Mouse (Mus musculus): ENCODE data around the gene Prkar1a. TPM values are rescaled to one million over a fixed set of nuclear protein-coding genes. Genes with fewer than 3 reads are reported as not detected.

Gene Prkar1a
- polyA plus RNA-seq, 1 experiment: 145 TPM

- Histone ChIP-seq H3K27me3 (ENCODE audit: control insufficient read depth, insufficient read depth, low read length) (no peaks in the 10 kb centered on the region), H3K4me1 (replicated peaks; ENCODE audit: control insufficient read depth, insufficient read depth, low read length) (0 out of 2 replicates have a peak, but pooled peaks cover under 1% of the 10 kb centered on the region), H3K27ac (ENCODE audit: control insufficient read depth, insufficient read depth, low read length) (no peak overlapping the region), H3K36me3 (ENCODE audit: control insufficient read depth, insufficient read depth, low read length) (peaks cover 87% of the 10 kb centered on the region), H3K4me3 (ENCODE audit: control insufficient read depth, insufficient read depth, low read length) (no peak overlapping the region)
- TF ChIP-seq CTCF (IDR thresholded peaks at IDR 0.05; ENCODE audit: borderline replicate concordance, control insufficient read depth, extremely low read depth, insufficient read depth, low read length, poor library complexity) (no peak), POLR2A (IDR thresholded peaks at IDR 0.05; ENCODE audit: control insufficient read depth, extremely low read depth, insufficient read depth, low read length, poor library complexity) (no peak)
- WGBS: 96% methylated on average over 6 of the region's 6 CpGs
- DNase-seq: no peak
These were observed 16.2 kb downstream of the Prkar1a start for GRCm38 (mm10) chr11:109665424-109665823.

- 97% methylated on average over 13 of the region's 13 CpGs for WGBS
- Histone ChIP-seq H3K36me3 (ENCODE audit: control insufficient read depth, insufficient read depth, low read length) (peaks cover 81% of the 10 kb centered on the region), H3K4me3 (ENCODE audit: control insufficient read depth, insufficient read depth, low read length) (no peak overlapping the region), H3K27ac (ENCODE audit: control insufficient read depth, insufficient read depth, low read length) (no peak overlapping the region), H3K4me1 (replicated peaks; ENCODE audit: control insufficient read depth, insufficient read depth, low read length) (peaks cover 5% of the 10 kb centered on the region), H3K27me3 (ENCODE audit: control insufficient read depth, insufficient read depth, low read length) (no peaks in the 10 kb centered on the region)
- DNase-seq: no peak
- no peak for TF ChIP-seq CTCF (IDR thresholded peaks at IDR 0.05; ENCODE audit: borderline replicate concordance, control insufficient read depth, extremely low read depth, insufficient read depth, low read length, poor library complexity)
- no peak for TF ChIP-seq POLR2A (IDR thresholded peaks at IDR 0.05; ENCODE audit: control insufficient read depth, extremely low read depth, insufficient read depth, low read length, poor library complexity)
These were observed 17.2 kb downstream of the Prkar1a start for GRCm38 (mm10) chr11:109666411-109666810.

GRCm38 (mm10) chr11:109667371-109667770 lies 18.2 kb downstream of the Prkar1a start:
- H3K4me1 ChIP-seq (replicated peaks; ENCODE audit: control insufficient read depth, insufficient read depth, low read length): peaks cover 6% of the 10 kb centered on the region
- no peak overlapping the region for H3K27ac ChIP-seq (ENCODE audit: control insufficient read depth, insufficient read depth, low read length)
- WGBS: 95% methylated on average over 19 of the region's 19 CpGs
- TF ChIP-seq CTCF (IDR thresholded peaks at IDR 0.05; ENCODE audit: borderline replicate concordance, control insufficient read depth, extremely low read depth, insufficient read depth, low read length, poor library complexity) (no peak), POLR2A (IDR thresholded peaks at IDR 0.05; ENCODE audit: control insufficient read depth, extremely low read depth, insufficient read depth, low read length, poor library complexity) (no peak)
- peaks cover 71% of the 10 kb centered on the region for H3K36me3 ChIP-seq (ENCODE audit: control insufficient read depth, insufficient read depth, low read length)
- DNase-seq: no peak
- no peaks in the 10 kb centered on the region for H3K27me3 ChIP-seq (ENCODE audit: control insufficient read depth, insufficient read depth, low read length)
- no peak overlapping the region for H3K4me3 ChIP-seq (ENCODE audit: control insufficient read depth, insufficient read depth, low read length)

DNA sequence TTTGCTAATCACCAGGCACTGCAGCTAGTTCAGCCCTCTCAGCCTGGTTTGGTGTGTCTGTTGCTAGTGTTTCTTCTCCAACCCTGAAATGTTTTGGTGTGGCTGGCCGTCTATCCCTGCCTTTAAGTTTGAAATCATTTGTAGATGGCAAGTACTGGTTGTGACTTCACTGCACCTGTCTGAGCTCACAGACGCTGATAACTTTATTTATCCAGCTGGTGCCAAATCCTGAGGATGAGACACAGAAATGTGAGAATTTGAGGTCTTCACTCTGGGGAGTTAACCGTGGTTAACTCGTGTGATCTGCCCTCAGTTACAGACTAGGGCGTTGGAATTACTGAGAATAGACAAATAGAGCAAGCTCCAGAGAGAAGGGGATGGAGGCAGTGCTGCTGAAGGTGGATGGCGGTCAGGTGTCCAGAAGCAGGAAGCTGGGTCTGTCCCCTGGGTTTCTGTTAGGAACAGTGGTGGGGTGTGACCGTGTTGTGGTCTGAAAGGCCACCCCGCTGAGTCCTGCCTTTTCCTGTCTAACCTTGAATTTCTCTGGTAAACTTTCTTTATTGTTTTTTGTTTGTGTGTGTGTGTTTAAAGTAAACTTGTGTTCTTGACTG lies 19.0 kb downstream of the Prkar1a start:
- no peak overlapping the region for H3K27ac ChIP-seq (ENCODE audit: control insufficient read depth, insufficient read depth, low read length)
- H3K36me3 ChIP-seq (ENCODE audit: control insufficient read depth, insufficient read depth, low read length): peaks cover 64% of the 10 kb centered on the region
- no peak for DNase-seq
- 75% methylated on average over 8 of the region's 8 CpGs for WGBS
- TF ChIP-seq POLR2A (IDR thresholded peaks at IDR 0.05; ENCODE audit: control insufficient read depth, extremely low read depth, insufficient read depth, low read length, poor library complexity) (no peak), CTCF (IDR thresholded peaks at IDR 0.05; ENCODE audit: borderline replicate concordance, control insufficient read depth, extremely low read depth, insufficient read depth, low read length, poor library complexity) (no peak)
- no peaks in the 10 kb centered on the region for H3K27me3 ChIP-seq (ENCODE audit: control insufficient read depth, insufficient read depth, low read length)
- no peak overlapping the region for H3K4me3 ChIP-seq (ENCODE audit: control insufficient read depth, insufficient read depth, low read length)
- peaks cover 6% of the 10 kb centered on the region for H3K4me1 ChIP-seq (replicated peaks; ENCODE audit: control insufficient read depth, insufficient read depth, low read length)

DNA sequence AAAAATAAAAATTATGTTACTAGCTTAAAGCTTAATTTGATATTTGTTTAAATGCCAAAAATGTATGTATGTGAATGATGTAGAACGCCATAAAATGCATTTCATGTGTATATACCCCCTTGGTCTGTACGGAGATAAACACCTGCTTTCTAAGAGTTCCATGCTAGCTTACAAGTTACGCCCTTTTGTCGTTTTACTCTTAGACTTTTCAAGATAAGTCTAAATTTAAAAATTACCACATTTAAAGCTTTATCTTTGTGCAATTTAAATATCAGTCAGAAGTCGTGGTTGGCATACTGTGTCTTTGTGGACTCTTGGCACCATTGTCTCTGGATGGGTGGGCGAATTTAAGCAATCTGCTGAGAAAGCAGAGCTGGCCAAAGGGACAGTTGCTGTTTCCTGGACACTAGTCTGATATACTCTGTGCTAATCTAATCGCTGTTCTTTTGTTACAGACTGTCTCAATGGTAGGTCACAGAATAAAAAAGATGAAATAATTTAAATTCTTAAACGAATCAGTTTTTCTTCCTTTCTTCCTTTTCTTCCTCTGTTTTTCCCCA lies 20.0 kb downstream of the Prkar1a start:
- no peak overlapping the region for H3K4me3 ChIP-seq (ENCODE audit: control insufficient read depth, insufficient read depth, low read length)
- H3K36me3 ChIP-seq (ENCODE audit: control insufficient read depth, insufficient read depth, low read length): peaks cover 54% of the 10 kb centered on the region
- DNase-seq: no peak
- no peak overlapping the region for H3K27ac ChIP-seq (ENCODE audit: control insufficient read depth, insufficient read depth, low read length)
- peaks cover 6% of the 10 kb centered on the region for H3K4me1 ChIP-seq (replicated peaks; ENCODE audit: control insufficient read depth, insufficient read depth, low read length)
- 73% methylated on average over 8 of the region's 8 CpGs for WGBS
- TF ChIP-seq CTCF (IDR thresholded peaks at IDR 0.05; ENCODE audit: borderline replicate concordance, control insufficient read depth, extremely low read depth, insufficient read depth, low read length, poor library complexity) (no peak), POLR2A (IDR thresholded peaks at IDR 0.05; ENCODE audit: control insufficient read depth, extremely low read depth, insufficient read depth, low read length, poor library complexity) (no peak)
- no peaks in the 10 kb centered on the region for H3K27me3 ChIP-seq (ENCODE audit: control insufficient read depth, insufficient read depth, low read length)

DNA sequence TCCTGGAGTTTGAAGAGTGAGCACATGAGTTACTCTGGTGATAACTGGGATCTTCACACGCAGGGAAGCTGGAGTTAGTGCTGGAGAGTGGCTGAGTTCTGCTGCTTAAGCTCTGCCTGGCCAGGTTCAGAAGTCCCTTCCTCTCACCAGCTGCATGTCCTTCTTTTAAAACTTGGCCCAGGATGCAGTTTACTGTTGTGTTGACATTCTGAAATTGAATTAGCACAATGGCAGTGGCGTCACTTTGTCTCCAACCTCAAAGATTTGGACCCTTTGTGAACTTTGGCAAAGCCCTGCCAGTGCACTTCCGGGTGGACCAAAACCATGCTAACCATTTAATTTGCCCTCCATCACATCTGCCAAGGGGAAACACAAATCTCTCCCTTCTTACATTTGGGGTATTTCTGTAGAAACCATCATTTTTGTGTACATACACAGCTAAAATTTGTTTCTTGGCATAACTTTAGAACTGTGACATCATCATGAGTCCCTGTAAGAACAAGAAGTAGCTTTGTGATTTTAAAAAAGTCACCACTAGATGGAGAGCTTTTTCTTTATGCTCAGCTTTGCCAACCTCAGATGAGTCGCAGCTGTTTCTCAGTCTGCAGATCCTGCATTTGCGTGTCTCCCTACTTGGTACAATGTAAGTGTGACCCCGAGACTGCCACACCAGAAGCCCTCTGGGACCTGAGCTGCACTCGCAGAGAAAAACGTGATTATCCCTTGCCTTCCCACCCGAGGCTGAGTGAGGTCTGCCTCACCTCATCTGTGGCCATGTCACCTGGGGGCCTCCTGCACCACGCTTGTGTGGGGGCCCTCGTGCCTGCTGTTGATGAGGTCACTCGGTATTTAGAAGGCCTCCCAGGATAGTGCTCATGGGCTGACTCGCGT lies 21.1 kb downstream of the Prkar1a start:
- Histone ChIP-seq H3K4me1 (replicated peaks; ENCODE audit: control insufficient read depth, insufficient read depth, low read length) (peaks cover 6% of the 10 kb centered on the region), H3K4me3 (ENCODE audit: control insufficient read depth, insufficient read depth, low read length) (no peak overlapping the region), H3K36me3 (ENCODE audit: control insufficient read depth, insufficient read depth, low read length) (peaks cover 46% of the 10 kb centered on the region), H3K27ac (ENCODE audit: control insufficient read depth, insufficient read depth, low read length) (no peak overlapping the region), H3K27me3 (ENCODE audit: control insufficient read depth, insufficient read depth, low read length) (no peaks in the 10 kb centered on the region)
- TF ChIP-seq POLR2A (IDR thresholded peaks at IDR 0.05; ENCODE audit: control insufficient read depth, extremely low read depth, insufficient read depth, low read length, poor library complexity) (no peak), CTCF (IDR thresholded peaks at IDR 0.05; ENCODE audit: borderline replicate concordance, control insufficient read depth, extremely low read depth, insufficient read depth, low read length, poor library complexity) (0 out of 2 replicates have a peak, but pooled peaks have one; percentile 17)
- WGBS: 52% methylated on average over 14 of the region's 14 CpGs
- no peak for DNase-seq

Measured in thymus, adult 2 months (tissue).